Mouse (Mus musculus) lung, postnatal 0 days (tissue): ENCODE measurements around the gene Cdh26. TPM values are rescaled to one million over a fixed set of nuclear protein-coding genes. Genes with fewer than 3 reads are reported as not detected.

ENCODE experiments used
- ATAC-seq: fragments of 200-750 bp; cut with Nextera tagmentation; 2 replicates; pipeline ENCODE4 v1.8.0; 2017; ENCODE audit warnings: moderate library complexity
- DNase-seq: peaks from one replicate; pipeline ENCODE4 v3.0.0-alpha.2; 2016; ENCODE audit warnings: low spot score
- H3K27ac ChIP-seq: fragments of 300-500 bp; sonication (generic); 2 replicates; pipeline ENCODE4 v1.5.1; 2014; ENCODE audit warnings: antibody characterized with exemption, mild to moderate bottlenecking, low read length, mixed read lengths
- H3K27me3 ChIP-seq: fragments of 300-500 bp; sonication (generic); replicated peaks from 2 replicates; pipeline ENCODE4 v1.6.1; 2014; ENCODE audit warnings: low read length, mixed read lengths; ENCODE audit not compliant: insufficient read depth
- H3K36me3 ChIP-seq: fragments of 300-500 bp; sonication (generic); 2 replicates; pipeline ENCODE4 v1.6.1; 2014; ENCODE audit warnings: low read length, mixed read lengths; ENCODE audit not compliant: insufficient read depth
- H3K4me1 ChIP-seq: fragments of 300-500 bp; sonication (generic); 2 replicates; pipeline ENCODE4 v1.6.1; 2014; ENCODE audit warnings: antibody characterized with exemption, low read depth, low read length, mixed read lengths; ENCODE audit not compliant: insufficient read depth
- H3K4me2 ChIP-seq: fragments of 300-500 bp; sonication (generic); replicated peaks from 2 replicates; pipeline ENCODE4 v1.6.1; 2014; ENCODE audit warnings: low read depth, mild to moderate bottlenecking, low read length, moderate library complexity, mixed read lengths
- H3K4me3 ChIP-seq: fragments of 300-500 bp; sonication (generic); 2 replicates; pipeline ENCODE4 v1.5.1; 2014; ENCODE audit warnings: low read depth, low read length
- H3K9ac ChIP-seq: fragments of 300-500 bp; sonication (generic); replicated peaks from 2 replicates; pipeline ENCODE4 v1.6.1; 2014; ENCODE audit warnings: low read depth, mild to moderate bottlenecking
- H3K9me3 ChIP-seq: fragments of 300-500 bp; sonication (generic); 2 replicates; pipeline ENCODE4 v1.6.1; 2016; ENCODE audit warnings: low read length, mixed read lengths
- CTCF ChIP-seq: IDR thresholded peaks from 2 replicates; pipeline ENCODE4 v1.5.1; 2016; ENCODE audit warnings: antibody characterized with exemption, mild to moderate bottlenecking
- EP300 ChIP-seq: IDR thresholded peaks from 2 replicates; pipeline ENCODE4 v1.6.1; 2016; ENCODE audit warnings: antibody characterized with exemption, mild to moderate bottlenecking, control low read depth
- WGBS: fragments of 180-500 bp; shearing (Covaris S2); extraction: QIAGEN DNeasy Blood & Tissue Kit; methylation state at CpG from one replicate; pipeline ENCODE4 v1.1.7; 2014; 5-methylcytosine and 5-hydroxymethylcytosine counted together
- polyA plus RNA-seq: library from polyadenylated mRNA; unstranded; fragments of >200 nt; fragmentation: Nextera tagmentation; extraction: Ambion mirVana; gene quantifications from 2 replicates; pipeline ENCODE4 v1.2.1, GENCODE M21; 2015

The Cdh26 gene
- polyA plus RNA-seq, 1 experiment from 2014 or later, result 0.13 TPM

- Histone ChIP-seq H3K36me3 (no peaks in the 10 kb centered on the region), H3K9ac (no peak overlapping the region), H3K27ac (no peak overlapping the region), H3K4me1 (no peaks in the 10 kb centered on the region), H3K4me2 (no peak overlapping the region), H3K4me3 (no peak overlapping the region), H3K27me3 (no peaks in the 10 kb centered on the region), H3K9me3 (no peaks in the 10 kb centered on the region)
- TF ChIP-seq CTCF (no peak), EP300 (no peak)
- DNase-seq, result no peak
- no peak for ATAC-seq
- WGBS, result 82% methylated on average over 2 of the region's 2 CpGs
These were observed 48.7 kb downstream of the Cdh26 start for GRCm38 (mm10) chr2:178479011-178479410.

GRCm38 (mm10) chr2:178480932-178481331 is 50.6 kb downstream of the Cdh26 start:
- ATAC-seq (0 out of 2 replicates have a peak, but pooled peaks have one; percentile 8), DNase-seq (no peak)
- WGBS, result 67% methylated on average over 2 of the region's 2 CpGs
- TF ChIP-seq EP300 (no peak), CTCF (no peak)
- no peak overlapping the region for H3K4me3 ChIP-seq
- H3K27me3 ChIP-seq, result no peaks in the 10 kb centered on the region
- no peak overlapping the region for H3K27ac ChIP-seq
- H3K4me1 ChIP-seq, result no peaks in the 10 kb centered on the region
- no peak overlapping the region for H3K4me2 ChIP-seq
- no peaks in the 10 kb centered on the region for H3K36me3 ChIP-seq
- no peak overlapping the region for H3K9ac ChIP-seq
- H3K9me3 ChIP-seq, result no peaks in the 10 kb centered on the region

- H3K9me3 ChIP-seq, result no peaks in the 10 kb centered on the region
- no peak for TF ChIP-seq CTCF
- no peak for TF ChIP-seq EP300
- no peaks in the 10 kb centered on the region for H3K27me3 ChIP-seq
- DNase-seq (no peak), ATAC-seq (no peak)
- H3K36me3 ChIP-seq, result no peaks in the 10 kb centered on the region
- no peak overlapping the region for H3K4me3 ChIP-seq
- H3K4me2 ChIP-seq, result no peak overlapping the region
- H3K4me1 ChIP-seq, result no peaks in the 10 kb centered on the region
- no peak overlapping the region for H3K9ac ChIP-seq
- WGBS, result 42% methylated on average over 10 of the region's 10 CpGs
- H3K27ac ChIP-seq, result no peak overlapping the region
These were observed 53.1 kb downstream of the Cdh26 start for GRCm38 (mm10) chr2:178483462-178483861.

- Histone ChIP-seq H3K9me3 (no peaks in the 10 kb centered on the region), H3K4me2 (no peak overlapping the region), H3K27me3 (no peaks in the 10 kb centered on the region), H3K27ac (no peak overlapping the region), H3K36me3 (no peaks in the 10 kb centered on the region), H3K9ac (no peak overlapping the region), H3K4me1 (no peaks in the 10 kb centered on the region), H3K4me3 (no peak overlapping the region)
- DNase-seq (no peak), ATAC-seq (no peak)
- 50% methylated on average over 4 of the region's 4 CpGs for WGBS
- TF ChIP-seq EP300 (no peak), CTCF (no peak)
These were observed 57.9 kb downstream of the Cdh26 start for GRCm38 (mm10) chr2:178488276-178488675.

- no peaks in the 10 kb centered on the region for H3K27me3 ChIP-seq
- WGBS, result 59% methylated on average over 9 of the region's 9 CpGs
- no peak overlapping the region for H3K4me3 ChIP-seq
- no peak overlapping the region for H3K9ac ChIP-seq
- no peak overlapping the region for H3K4me2 ChIP-seq
- no peak overlapping the region for H3K27ac ChIP-seq
- no peaks in the 10 kb centered on the region for H3K4me1 ChIP-seq
- no peak for ATAC-seq
- no peak for DNase-seq
- no peaks in the 10 kb centered on the region for H3K9me3 ChIP-seq
- TF ChIP-seq CTCF (no peak), EP300 (no peak)
- no peaks in the 10 kb centered on the region for H3K36me3 ChIP-seq
These were observed 60.1 kb downstream of the Cdh26 start for GRCm38 (mm10) chr2:178490245-178490920.

GRCm38 (mm10) chr2:178494066-178494465 is 63.7 kb downstream of the Cdh26 start:
- Histone ChIP-seq H3K9ac (no peak overlapping the region), H3K9me3 (no peaks in the 10 kb centered on the region), H3K4me2 (no peak overlapping the region), H3K4me1 (no peaks in the 10 kb centered on the region), H3K4me3 (no peak overlapping the region), H3K27me3 (no peaks in the 10 kb centered on the region), H3K27ac (no peak overlapping the region), H3K36me3 (no peaks in the 10 kb centered on the region)
- WGBS, result 62% methylated on average over 11 of the region's 11 CpGs
- DNase-seq (no peak), ATAC-seq (no peak)
- TF ChIP-seq CTCF (no peak), EP300 (no peak)

- no peak for TF ChIP-seq EP300
- TF ChIP-seq CTCF, result no peak
- no peak overlapping the region for H3K27ac ChIP-seq
- H3K9me3 ChIP-seq, result no peaks in the 10 kb centered on the region
- no peaks in the 10 kb centered on the region for H3K36me3 ChIP-seq
- no peak overlapping the region for H3K4me3 ChIP-seq
- ATAC-seq, result no peak
- no peak overlapping the region for H3K9ac ChIP-seq
- H3K4me2 ChIP-seq, result no peak overlapping the region
- H3K4me1 ChIP-seq, result no peaks in the 10 kb centered on the region
- no peaks in the 10 kb centered on the region for H3K27me3 ChIP-seq
- DNase-seq, result no peak
- 79% methylated on average over 2 of the region's 2 CpGs for WGBS
These were observed 65.5 kb downstream of the Cdh26 start for GRCm38 (mm10) chr2:178495816-178496215.
